Mouse (Mus musculus) urinary bladder, postnatal 36 days (tissue): ENCODE measurements around the gene Pglyrp1.
"Not testable (repeated sequence)": the region's sequence is repeated elsewhere in the genome, so short reads cannot be mapped to it uniquely, and the experiment has no call there.

Experiments used
- DNase-seq, 2 experiments: peaks; one replicate each; pipeline ENCODE4 v3.0.0; 2022; ENCODE audit warnings: low spot score in 2 of 2, mixed read lengths in 1 of 2

Gene Pglyrp1

DNA sequence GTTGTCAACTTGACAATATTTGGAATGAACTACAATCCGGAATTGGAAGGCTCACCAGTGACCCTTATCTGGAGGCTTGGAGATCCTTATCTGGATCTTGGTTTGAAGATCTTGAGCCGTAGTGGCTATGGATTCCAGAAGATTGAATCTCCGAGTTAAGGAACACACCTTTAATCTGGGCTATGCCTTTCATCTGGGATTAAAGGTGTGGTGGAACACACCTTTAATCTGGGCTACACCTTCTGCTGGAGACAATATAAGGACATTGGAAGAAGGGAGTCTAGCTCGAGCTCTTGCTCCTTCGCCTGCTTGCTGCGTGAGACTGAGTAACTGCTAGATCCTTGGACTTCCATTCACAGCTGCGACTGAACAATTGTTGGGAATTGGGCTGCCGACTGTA, at the start of gene Pglyrp1:
Gene Pglyrp1 (plus strand): TSS at position 301 of the 400 bp plus-strand sequence.
- not testable (repeated sequence) for DNase-seq

DNA sequence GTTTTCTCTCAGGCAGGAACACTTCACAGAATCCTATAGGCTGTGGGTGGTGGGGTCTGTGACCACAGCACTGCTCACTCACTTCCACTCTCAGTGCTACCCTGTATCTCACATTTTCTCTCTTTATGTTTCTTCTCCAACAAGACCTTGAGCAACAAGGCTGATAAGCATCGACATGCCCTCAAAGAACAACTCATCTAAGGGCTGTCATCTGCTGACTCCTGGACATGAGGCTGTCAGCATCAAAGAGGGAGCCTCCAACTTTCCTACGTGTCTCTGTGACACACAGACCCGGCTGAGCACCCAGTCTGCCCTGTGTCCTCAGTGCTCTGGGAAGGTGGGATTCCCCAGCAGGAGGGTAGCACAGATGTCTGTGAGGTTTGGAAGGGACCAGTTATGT, 49.6 kb upstream of the Pglyrp1 start, which contains the start of gene Psg17:
Gene Psg17 (minus strand): TSS at position 101 of the 400 bp plus-strand sequence.
- DNase-seq = no peak

- DNase-seq = no peak
These were observed 43.2 kb upstream of the Pglyrp1 start for GRCm38 (mm10) chr7:18827792-18828546.

GRCm38 (mm10) chr7:18828592-18828991, 42.5 kb upstream of the Pglyrp1 start:
- no peak for DNase-seq

- no peak for DNase-seq
These were observed 41.6 kb upstream of the Pglyrp1 start for GRCm38 (mm10) chr7:18829545-18829944.

DNA sequence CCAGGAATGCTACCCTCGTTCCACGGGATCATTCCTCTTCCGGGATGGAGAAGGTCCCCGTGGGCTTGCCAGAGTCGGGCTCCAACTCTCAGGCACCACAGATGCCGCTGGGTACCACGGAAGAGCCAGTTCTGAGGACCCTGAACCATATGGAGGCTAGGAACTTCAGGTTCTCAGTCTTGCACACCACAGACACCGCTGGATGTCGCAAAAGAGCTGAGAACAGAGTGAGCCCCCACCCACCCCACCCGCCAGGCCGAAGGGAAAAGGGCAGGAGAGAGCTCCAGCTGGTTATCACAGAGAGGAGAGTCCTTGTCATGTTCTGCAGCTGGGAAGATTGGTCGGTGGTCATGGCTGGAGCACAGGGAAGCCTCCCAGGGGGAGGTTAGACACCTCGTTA, 38.8 kb upstream of the Pglyrp1 start:
- DNase-seq = no peak

DNA sequence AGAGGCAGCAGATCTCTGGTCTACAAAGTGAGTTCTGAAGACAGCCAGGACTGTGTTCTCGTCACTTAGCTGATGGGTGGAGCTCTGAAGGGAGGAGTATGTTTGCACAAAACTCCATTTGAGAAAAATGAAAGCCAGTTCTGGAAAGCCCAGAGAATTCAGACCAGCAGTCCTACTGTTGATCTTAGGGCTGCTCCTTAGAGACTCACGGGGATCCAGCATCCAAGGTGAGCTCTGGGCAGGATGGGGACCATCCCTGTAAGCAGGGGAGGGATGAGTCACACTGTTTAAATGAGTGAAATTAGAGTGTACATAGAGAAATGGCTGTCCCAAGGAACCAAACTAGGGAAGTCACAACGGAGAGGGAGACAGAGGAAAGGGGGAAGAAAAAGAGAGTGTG, 31.3 kb upstream of the Pglyrp1 start, which contains the start of gene Mill2:
Gene Mill2 (plus strand): TSS at position 102 of the 400 bp plus-strand sequence.
- DNase-seq = no peak

- peak; percentile 46 to 58 for DNase-seq
These were observed 30.6 kb upstream of the Pglyrp1 start for GRCm38 (mm10) chr7:18840386-18841173.

GRCm38 (mm10) chr7:18841174-18841567, 30.0 kb upstream of the Pglyrp1 start:
- no peak for DNase-seq

GRCm38 (mm10) chr7:18844811-18845210, 26.3 kb upstream of the Pglyrp1 start:
- DNase-seq = no peak

DNA sequence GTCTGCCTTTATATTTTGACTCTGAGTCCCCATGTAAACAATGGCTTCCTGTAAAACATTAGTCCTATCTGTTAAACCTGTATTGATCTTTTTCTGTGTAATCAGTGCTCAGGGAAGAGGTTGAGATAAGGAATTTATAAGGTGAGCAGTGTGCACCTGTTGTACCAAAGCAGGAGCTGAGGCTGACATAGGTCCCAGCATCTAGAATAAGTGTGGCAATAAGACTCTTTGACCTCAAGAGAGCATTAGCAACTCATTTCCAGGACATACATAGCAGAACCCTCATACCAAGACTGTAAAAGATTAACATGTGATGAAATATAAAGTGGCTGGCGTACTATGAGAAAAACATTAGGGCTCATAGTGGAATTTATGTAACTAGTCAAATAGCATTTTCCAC, 22.7 kb upstream of the Pglyrp1 start:
- DNase-seq = no peak

DNA sequence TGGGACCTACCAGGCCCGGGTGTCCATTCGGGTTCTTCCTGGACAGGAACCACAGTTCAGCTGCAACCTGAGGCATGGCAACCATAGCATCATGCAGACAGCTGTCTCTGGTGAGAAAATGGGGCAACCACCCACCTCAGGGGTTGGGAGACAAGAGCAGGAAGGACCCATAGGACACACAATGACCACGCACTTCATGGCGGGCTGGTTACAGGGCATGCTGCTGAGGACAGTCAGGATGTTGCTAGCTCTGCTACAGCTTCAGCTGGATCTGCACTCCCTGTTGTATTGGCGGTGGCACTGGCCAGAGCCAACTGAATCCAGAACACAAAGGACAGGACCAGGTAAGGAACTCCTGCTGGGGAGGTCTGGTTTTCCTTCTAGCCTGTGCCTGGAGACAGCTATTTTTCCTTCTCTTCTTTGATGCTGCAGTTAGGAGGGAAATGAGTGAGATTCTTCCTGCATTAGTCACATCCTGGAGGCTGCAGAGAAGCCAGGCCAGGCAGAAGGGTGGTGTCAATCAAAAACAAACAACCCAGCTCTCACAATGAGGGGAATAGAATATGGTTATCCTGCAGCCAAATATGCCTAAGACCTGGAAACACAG, 12.7 kb upstream of the Pglyrp1 start:
- peak in 1 of 2 experiments; percentile 5 for DNase-seq

DNA sequence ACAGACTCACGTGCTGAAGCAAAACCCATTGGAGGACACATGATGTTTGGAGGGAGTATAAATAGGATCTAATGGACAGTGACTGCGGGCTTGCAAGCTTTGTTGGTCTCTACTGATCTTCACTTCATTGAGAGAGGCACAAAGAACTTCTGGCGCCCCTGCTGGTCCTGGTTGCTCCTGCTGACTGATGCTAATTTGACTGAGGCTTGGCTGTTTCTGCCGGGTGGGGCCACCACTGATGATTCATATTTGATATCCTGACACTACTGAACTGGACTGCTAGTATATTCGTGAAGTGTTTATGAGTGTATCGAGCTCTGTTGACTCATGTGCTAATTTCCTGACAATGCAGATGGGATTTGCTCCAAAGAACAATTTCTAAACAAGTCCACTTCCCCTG, 8.3 kb upstream of the Pglyrp1 start:
- DNase-seq = no peak

GRCm38 (mm10) chr7:18868491-18868890, 2.6 kb upstream of the Pglyrp1 start:
- DNase-seq = no peak

- DNase-seq = no peak
These were observed 1.1 kb downstream of the Pglyrp1 start for GRCm38 (mm10) chr7:18872014-18872802.

- DNase-seq = no peak
These were observed 1.7 kb downstream of the Pglyrp1 start for GRCm38 (mm10) chr7:18872816-18873215.

DNA sequence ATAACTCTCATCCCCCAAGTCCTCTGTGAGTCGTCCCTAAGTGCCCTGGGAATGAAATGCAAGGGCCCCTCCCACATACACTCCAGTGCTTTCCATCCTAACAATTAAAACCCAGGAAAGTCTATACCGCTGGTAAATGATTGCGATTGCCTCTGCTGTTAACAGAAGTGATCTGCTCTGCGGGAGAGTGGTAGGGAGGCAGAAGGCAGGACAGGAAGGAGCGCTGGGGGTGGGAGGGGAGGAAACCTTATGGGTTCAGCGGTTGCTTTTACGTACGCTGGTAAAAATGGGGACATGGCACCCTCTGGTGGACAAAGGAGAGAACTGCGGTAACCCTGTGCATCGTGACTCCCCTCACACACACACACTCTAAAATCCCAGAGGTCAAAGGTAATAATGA, 2.1 kb downstream of the Pglyrp1 start:
- peak; percentile 42 to 60 for DNase-seq

DNA sequence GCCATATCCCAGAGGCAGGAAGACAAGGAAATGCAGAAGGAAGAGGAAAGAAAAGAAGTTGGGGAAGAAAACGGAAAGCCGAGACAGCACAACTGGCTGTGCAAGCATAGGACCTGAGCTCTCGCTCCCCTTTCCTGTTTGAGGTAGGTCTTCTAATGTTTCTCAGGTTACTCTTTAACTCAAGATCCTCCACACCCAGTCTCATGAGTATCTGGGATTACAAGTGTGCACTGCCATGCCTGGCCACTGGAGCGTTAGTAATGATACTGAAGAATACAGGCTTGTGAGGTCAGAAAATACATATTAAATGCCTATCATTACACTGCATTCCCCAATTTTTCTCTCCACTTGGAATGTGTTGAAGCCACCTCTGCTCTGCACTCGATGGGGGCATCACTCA, 4.2 kb downstream of the Pglyrp1 start:
- no peak for DNase-seq

- DNase-seq = no peak
These were observed 7.6 kb downstream of the Pglyrp1 start for GRCm38 (mm10) chr7:18878691-18879090.

DNA sequence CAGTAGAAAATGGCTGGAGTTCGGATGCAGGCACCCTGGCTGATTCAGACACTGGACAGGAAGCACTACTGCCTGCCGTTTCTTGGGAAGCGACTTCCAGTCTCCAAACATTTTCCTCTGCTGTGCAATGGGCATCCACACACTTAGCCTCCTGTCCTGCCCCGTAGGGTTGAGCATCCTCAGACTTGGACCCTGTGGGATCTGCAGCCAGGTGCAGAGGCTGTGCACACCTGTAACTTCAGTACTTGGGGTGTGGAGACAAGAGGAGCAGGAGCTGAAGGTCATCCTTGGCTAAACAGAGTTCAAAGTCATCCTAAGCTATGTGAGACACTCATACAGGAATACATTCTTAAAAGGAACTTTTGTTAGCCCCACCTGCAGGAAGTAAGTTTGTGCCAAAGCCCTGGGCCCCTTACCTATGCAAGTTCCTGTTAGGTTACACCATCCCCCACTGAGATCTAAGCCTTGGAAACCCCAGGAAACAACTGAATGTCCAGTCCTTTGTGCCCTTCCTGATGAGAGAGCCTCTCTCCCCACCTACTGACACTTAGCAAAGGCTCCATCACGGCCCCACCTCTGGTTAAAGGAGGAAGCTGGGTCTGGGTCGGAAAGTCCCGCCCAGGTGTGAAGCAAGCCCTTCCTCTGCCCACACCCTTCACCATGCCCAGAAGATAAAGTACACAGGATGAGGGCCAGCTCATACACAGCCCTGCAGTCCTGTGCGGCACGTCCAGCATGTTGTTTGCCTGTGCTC, 13.0 kb downstream of the Pglyrp1 start:
- DNase-seq = no peak
